Mouse (Mus musculus) erythroblast, embryonic 14.5 days (primary cell): ENCODE data around the gene Morf4l1. TPM values are rescaled to one million over a fixed set of nuclear protein-coding genes. Genes with fewer than 3 reads are reported as not detected.

Experiments
- H3K27me3 ChIP-seq: 2 replicates; pipeline ENCODE4 v1.6.1; 2012; ENCODE audit warnings: inconsistent platforms; ENCODE audit not compliant: control insufficient read depth
- H3K36me3 ChIP-seq: 2 replicates; pipeline ENCODE4 v1.6.1; 2012; ENCODE audit warnings: mild to moderate bottlenecking, inconsistent platforms; ENCODE audit not compliant: control insufficient read depth
- H3K4me1 ChIP-seq: 2 replicates; pipeline ENCODE4 v1.6.1; 2012; ENCODE audit warnings: inconsistent platforms; ENCODE audit not compliant: control insufficient read depth
- H3K4me3 ChIP-seq: replicated peaks from 2 replicates; pipeline ENCODE3; 2012; ENCODE audit warnings: moderate library complexity, mild to moderate bottlenecking, inconsistent platforms
- H3K9me3 ChIP-seq: 2 replicates; pipeline ENCODE4 v1.6.1; 2012; ENCODE audit warnings: low read length, inconsistent platforms, mixed read lengths; ENCODE audit not compliant: control insufficient read depth
- GATA1 ChIP-seq: IDR thresholded peaks from 2 replicates; pipeline ENCODE4 v1.6.1; 2012; ENCODE audit warnings: low read length, inconsistent platforms, mixed read lengths
- TAL1 ChIP-seq: IDR thresholded peaks from 3 replicates; pipeline ENCODE4 v1.6.1; 2012; ENCODE audit warnings: low read length, inconsistent platforms, mixed read lengths
- polyA plus RNA-seq: library from polyadenylated mRNA; stranded (reverse); fragments of >175 nt; gene quantifications from 2 replicates; pipeline ENCODE4 v1.2.3, GENCODE M21; 2012

Morf4l1 gene
- polyA plus RNA-seq, 1 experiment, result 8.2 TPM

GRCm38 (mm10) chr9:90135466-90135865, 20.9 kb upstream of the Morf4l1 start:
- H3K36me3 ChIP-seq, result no peaks in the 10 kb centered on the region
- no peaks in the 10 kb centered on the region for H3K9me3 ChIP-seq
- no peaks in the 10 kb centered on the region for H3K4me1 ChIP-seq
- H3K4me3 ChIP-seq, result no peak overlapping the region
- no peaks in the 10 kb centered on the region for H3K27me3 ChIP-seq
- TF ChIP-seq GATA1, result no peak
- no peak for TF ChIP-seq TAL1

GRCm38 (mm10) chr9:90133562-90134355, 19.2 kb upstream of the Morf4l1 start:
- H3K27me3 ChIP-seq, result no peaks in the 10 kb centered on the region
- TF ChIP-seq TAL1 (no peak), GATA1 (no peak)
- H3K4me1 ChIP-seq, result no peaks in the 10 kb centered on the region
- H3K36me3 ChIP-seq, result no peaks in the 10 kb centered on the region
- no peak overlapping the region for H3K4me3 ChIP-seq
- no peaks in the 10 kb centered on the region for H3K9me3 ChIP-seq

DNA sequence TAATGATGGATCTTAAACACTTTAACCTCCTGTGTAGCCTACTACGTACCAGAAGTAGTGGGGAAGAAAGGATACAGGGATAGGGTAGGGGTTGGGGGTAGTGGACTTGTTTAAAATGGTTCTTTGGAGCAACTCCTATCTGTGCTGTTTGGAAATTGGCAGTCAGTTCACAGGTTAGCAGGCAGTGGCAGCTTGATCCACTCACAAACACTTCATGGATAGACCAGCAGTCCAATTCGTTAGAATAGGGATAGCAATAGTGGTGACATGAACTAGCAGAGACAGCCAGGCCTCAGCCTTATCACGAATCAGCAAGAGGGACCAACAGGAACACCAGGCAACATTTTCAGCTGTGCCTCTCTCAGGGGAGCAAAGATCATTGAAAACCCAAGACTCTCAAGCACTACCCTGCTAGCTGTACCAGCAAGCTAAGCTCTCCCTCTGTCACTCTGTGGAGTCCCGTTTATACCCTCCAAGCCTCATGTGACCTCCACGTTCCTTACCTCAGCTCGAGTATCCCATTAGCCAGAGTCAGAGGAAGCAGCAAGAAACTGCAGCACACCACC, 14.1 kb upstream of the Morf4l1 start:
- Histone ChIP-seq H3K27me3 (no peaks in the 10 kb centered on the region), H3K36me3 (no peaks in the 10 kb centered on the region), H3K9me3 (no peaks in the 10 kb centered on the region), H3K4me3 (no peak overlapping the region), H3K4me1 (peaks cover 20% of the 10 kb centered on the region)
- TF ChIP-seq TAL1, result no peak

DNA sequence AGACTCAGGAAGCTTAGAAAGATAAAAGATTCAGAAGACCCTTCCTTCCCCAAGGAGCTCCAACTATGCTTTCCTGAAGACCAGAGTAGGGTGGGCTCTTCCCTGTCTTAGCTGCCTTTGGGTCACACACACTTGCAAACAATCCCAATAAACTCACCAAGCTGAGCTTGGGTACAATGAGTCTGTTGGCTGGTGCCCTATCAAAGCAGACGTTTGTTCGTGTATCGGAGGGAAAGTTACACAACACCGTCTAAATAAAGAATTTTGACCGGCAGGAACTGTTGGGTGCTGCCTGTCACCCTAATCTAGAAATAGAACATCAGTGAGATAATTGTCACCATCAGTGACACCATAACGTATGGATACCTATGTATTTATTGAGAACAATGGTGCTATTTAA, 12.6 kb upstream of the Morf4l1 start:
- Histone ChIP-seq H3K36me3 (no peaks in the 10 kb centered on the region), H3K4me3 (peak overlapping the region; percentile 68), H3K27me3 (no peaks in the 10 kb centered on the region), H3K9me3 (no peaks in the 10 kb centered on the region), H3K4me1 (peaks cover 20% of the 10 kb centered on the region)
- TF ChIP-seq GATA1 (no peak), TAL1 (no peak)

DNA sequence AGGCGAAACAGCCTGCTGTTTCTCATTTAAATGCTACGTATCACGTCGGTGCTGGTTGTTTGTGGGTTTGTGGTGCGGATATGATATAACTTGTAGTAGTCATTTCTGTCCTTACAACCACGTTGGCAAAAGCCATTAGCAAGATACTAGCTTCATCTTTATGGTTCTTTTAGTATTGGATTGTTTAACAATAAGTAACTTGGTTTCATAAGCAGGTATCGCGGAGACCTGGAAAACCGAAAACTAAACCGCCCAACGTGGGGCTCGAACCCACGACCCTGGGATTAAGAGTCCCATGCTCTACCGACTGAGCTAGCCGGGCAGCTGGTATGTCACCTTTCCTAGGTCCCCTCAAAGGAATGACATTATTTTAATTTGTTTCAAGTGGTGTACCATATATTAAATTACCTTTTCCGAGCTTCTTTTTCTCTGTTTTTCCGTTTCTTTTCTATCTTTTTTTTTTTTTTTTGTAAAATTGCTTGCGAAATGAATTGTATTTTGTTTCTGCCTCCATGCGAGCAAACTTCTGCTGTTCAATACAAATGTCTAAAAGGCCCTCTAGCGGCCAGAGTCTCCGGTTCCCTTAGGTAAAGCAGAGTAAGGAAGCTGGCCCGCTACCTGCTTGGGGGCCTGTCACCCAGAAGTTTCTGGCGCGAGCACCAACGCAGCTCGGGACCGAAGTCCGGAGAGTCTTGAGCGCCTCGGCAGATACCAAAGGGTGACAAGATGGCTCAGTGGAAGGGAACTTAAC, 11.9 kb upstream of the Morf4l1 start:
- peaks cover 20% of the 10 kb centered on the region for H3K4me1 ChIP-seq
- H3K27me3 ChIP-seq, result no peaks in the 10 kb centered on the region
- TF ChIP-seq TAL1 (no peak), GATA1 (no peak)
- H3K36me3 ChIP-seq, result no peaks in the 10 kb centered on the region
- H3K4me3 ChIP-seq, result peak overlapping the region; percentile 68
- no peaks in the 10 kb centered on the region for H3K9me3 ChIP-seq

- H3K9me3 ChIP-seq, result no peaks in the 10 kb centered on the region
- no peaks in the 10 kb centered on the region for H3K36me3 ChIP-seq
- H3K4me1 ChIP-seq, result peaks cover 20% of the 10 kb centered on the region
- no peaks in the 10 kb centered on the region for H3K27me3 ChIP-seq
- H3K4me3 ChIP-seq, result peak overlapping the region; percentile 68
- TF ChIP-seq GATA1 (no peak), TAL1 (no peak)
Measured at GRCm38 (mm10) chr9:90125416-90126099, 11.0 kb upstream of the Morf4l1 start.

DNA sequence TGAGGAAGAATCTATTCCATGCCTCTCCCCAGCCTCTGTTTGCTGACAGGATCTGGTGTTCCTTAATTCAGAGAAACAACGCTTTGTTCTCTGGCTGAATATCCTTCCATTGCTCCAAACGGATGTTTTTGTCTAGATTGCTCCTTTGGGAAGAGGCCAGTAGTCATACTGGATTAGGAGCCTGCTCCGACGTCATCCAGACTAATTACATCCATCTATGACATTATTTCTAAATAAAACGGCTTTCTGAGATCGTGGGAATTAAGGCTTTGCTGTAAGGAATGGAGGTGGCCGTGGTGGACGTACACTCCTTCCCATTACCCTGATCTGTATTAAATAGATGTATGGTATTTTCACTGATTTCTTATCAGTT, 10.3 kb upstream of the Morf4l1 start:
- H3K4me1 ChIP-seq, result peaks cover 20% of the 10 kb centered on the region
- H3K36me3 ChIP-seq, result no peaks in the 10 kb centered on the region
- no peaks in the 10 kb centered on the region for H3K27me3 ChIP-seq
- no peaks in the 10 kb centered on the region for H3K9me3 ChIP-seq
- TF ChIP-seq TAL1, result no peak
- TF ChIP-seq GATA1, result no peak
- no peak overlapping the region for H3K4me3 ChIP-seq

DNA sequence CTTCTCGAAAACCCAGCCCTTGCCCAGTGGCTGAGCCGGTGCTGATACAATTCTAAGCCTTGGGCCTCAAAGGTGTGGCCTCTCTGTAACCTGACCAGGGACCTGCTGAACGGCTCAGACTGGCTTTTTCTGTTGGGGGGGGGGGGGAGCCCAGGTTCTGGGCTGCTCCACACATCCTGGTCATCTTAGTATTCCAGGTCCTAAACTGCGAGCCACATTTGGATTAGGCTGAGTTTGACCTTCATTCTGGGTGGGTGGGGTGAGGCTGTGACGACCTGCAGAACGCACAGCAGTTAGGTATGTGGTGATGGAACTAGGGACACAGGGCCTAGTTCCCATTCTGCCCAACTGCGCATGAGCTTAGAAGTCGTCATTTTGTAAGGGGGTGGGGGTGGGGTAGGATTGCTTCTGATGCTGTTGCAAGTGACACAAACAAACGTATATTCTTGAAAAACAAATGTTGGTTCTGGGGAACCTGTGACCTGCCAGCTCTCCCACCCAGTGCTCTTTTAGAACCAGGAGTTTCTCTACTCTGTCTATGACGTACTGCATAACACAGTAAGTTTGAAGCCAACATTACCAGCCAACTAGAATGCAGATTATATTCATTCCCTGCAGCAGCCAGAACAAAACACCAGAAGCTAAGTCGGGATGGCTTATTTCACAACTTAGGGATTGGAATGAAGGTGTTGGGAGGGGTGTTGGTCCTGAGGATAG, 9.7 kb upstream of the Morf4l1 start:
- Histone ChIP-seq H3K4me1 (peaks cover 20% of the 10 kb centered on the region), H3K36me3 (no peaks in the 10 kb centered on the region), H3K9me3 (no peaks in the 10 kb centered on the region), H3K27me3 (no peaks in the 10 kb centered on the region), H3K4me3 (no peak overlapping the region)
- TF ChIP-seq TAL1 (no peak), GATA1 (no peak)
